Mouse (Mus musculus) urinary bladder, postnatal 36 days (tissue): ENCODE measurements around the gene Cryba4.

Experiments used
- DNase-seq, 2 experiments: peaks; one replicate each; pipeline ENCODE4 v3.0.0; 2022; ENCODE audit warnings: low spot score in 2 of 2, mixed read lengths in 1 of 2

Gene Cryba4

DNA sequence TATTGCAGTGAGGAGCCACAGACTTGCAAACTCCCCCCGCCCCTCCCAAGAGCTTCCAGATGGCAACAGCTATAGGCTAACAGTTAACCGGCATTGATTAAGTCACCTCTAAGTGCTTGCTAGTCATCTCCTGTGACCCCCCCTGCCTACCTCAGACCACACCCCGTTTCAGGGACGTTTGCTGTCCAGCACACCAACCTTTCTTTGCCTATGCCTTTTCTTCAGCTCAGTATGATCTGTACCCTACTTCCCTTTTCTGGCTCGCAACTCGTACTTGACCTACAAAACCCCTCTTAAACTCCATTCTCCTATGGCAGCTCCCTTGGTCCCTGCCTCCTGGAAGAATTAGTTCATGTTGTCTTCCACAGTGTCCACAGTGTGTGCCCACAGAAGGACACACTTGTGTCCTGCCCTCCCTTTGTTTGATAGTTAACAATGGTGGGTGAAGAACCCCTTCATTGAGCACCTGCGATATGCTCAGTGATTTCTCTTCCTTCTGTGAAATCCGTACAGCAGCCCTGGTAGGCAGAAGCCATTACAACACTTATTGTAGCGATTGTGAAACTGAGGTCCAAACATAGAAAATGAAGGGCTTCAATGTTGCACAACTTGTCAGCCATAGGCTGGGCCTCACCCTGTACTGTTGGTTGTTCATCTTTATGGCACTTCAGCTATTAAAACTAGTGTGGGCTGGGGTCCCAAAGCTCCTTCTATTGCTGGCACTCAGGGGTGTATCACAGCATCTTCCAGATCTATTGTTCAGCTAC, 13.9 kb upstream of the Cryba4 start:
- DNase-seq: no peak

DNA sequence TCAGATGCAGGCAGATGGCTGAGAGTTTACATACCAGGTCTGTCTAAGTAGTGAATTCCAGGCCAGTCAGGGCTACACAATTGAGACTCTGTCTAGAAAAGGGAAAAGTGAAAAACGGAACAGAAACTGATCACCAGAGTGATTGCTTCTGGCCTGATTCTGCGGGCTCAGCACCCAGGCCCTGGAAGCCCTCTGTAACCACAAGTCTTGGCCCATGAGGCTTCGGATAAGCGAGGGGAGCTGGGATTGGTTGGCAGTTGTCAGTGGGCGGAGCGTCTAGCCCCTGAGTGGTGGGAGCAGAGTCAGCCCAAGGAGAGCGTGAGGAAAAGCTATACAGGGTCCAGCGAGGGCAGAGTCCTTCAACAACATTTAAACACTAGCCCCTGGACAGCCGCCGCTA, 13.2 kb upstream of the Cryba4 start:
- no peak for DNase-seq

DNA sequence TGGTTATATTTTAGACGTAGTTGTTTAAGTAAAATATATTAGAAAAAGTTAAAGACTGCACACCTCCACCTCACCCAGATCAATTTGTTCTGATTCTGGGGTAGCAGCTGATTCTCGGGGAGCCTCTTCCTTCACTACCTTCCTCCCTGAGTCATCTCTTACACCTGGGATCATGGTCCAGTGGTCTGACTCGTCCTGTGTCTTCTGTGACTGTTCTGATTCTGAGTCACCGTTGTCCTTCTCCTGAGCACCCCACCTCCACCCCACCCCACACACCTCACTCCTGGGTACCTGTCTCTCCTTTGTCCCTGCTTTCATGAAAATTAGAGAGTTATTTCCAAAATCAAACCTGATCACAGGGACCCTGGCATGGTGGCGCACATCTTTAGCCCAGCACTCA, 12.8 kb upstream of the Cryba4 start:
- DNase-seq: no peak

DNA sequence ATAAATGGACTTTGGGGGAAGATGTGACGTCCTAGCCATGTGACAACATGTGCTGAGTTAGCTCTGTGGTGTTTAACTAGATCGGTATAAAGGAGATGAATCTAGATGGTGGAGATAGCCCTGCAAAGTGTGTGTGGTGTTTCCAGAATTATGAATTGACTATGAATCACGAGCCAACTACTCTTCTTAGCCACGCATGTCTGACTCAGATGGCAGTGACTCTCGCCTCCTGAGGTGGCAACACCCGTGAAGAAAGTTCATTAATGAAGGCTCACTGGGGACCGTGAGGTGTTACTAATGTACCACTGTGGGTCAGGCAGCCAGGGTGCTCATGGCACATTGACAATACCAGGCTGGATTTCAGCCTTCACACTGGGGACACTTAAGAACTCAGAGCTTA, 11.8 kb upstream of the Cryba4 start:
- no peak for DNase-seq

DNA sequence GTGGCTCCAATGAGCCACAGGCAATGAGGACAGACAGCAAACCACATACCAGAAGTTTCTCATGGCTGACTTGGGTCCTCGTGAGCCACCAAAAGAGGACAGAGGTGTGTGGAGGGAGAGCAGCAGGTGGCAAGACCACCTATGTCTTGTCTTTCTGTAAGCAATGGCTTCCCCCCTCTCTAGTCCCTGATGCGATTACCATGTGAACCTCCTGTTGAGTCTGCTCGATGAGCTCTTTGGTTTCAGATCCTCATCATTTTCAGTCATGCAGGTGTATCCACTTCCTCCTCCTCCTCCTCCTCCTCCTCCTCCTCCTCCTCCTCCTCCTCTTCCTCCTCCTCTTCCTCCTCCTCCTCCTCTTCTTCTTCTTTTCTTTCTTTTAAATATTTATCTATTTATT, 8.5 kb upstream of the Cryba4 start:
- no peak for DNase-seq

DNA sequence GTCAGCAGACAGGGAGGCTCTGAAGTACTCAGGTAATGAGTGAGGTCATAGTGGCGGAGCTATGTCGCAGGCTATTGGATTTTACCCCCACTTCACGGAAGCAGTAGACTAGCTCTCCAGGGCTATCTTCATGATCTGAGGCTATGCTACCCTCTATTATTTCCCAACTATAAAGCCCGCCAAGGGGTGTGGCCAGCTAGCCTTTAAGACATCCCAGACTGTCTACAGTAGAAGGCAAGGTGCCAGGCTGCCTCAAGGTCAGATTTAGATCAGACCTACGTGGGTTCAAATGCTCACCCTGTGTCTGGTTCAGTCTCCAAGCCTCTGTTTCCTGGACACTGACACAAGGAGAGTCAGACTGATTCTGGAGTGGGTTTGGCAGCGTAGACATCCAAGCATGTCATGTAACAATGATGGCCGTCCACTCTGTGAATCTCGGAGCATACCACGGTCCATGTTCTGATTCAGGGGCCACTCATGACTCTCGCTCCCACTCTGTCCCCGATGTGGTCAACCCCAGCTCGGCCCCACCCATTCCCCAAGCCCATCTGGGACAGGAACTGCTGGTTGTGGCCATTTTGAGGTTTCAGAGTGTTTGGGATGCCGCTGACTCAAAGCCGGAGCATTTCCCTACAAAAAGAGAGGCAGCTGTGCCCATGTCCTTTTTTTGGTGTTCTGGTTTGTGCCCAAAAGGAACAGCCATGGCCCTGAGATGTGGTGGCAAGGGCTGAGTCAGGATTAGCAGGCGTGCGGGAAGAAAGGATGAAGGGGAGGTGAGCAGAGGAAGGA, 7.7 kb upstream of the Cryba4 start:
- DNase-seq: no peak

DNA sequence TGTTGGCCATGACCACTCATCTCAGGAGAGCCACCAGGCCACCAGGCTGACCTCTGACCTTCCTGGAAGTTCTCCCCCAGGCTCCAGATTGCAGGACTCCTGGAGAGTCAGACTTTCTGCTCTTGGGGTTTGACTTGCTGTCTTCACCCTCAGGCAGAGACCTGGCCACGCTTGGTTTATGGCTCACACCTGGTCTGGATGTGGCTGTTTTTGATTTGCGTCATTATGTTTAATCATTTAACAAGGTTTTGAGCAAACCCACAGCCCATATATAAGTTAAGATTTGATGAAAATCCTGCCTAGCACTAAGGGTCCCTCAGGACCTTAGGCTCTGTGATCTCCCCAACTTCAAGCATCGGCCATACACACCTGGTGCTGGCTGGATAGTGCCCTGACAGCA, 5.6 kb upstream of the Cryba4 start:
- DNase-seq: no peak

DNA sequence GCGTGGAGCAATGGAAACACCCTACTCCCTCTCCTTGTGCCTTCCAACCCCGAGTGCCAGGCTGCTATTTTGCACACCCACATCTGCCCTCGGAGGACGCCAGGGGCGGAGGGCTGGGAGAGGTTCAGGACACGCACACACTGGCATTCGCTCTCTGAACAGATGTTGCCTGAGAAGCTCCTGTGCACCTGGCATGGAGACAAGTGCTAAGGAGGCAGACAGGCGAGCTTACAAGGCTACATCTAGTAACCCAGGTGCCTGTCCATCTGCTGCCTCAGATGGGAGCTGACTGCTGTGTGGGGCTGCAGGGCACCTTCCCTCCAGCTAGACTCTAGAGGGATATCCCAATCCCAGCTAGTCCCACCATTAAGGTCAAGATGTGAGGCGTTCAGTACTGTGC, 4.1 kb upstream of the Cryba4 start:
- no peak for DNase-seq

DNA sequence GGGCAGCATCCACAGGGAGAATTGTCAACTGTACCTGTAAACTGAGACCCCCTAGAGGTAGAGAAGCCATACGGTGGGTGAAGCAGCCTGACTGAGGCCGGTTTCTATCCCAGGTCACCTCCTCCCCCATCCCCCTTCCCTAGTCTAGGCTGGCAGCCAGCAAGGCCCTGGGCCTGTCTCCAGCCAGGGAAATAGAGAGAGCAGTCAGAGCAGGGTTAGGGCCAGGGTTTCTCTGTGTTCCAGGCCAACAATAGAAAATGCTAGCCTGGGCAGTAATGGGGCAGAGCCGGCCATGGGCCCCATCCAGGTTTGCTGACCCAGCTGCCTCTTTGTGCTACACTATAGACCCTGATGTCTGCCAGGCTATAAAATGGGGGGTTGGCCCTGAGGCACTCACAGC, 3.1 kb upstream of the Cryba4 start, which contains the start of gene Crybb1:
Gene Crybb1, plus strand, starts transcription at position 390 of the 400 bp plus-strand sequence.
- peak in 1 of 2 experiments; percentile 62 for DNase-seq

DNA sequence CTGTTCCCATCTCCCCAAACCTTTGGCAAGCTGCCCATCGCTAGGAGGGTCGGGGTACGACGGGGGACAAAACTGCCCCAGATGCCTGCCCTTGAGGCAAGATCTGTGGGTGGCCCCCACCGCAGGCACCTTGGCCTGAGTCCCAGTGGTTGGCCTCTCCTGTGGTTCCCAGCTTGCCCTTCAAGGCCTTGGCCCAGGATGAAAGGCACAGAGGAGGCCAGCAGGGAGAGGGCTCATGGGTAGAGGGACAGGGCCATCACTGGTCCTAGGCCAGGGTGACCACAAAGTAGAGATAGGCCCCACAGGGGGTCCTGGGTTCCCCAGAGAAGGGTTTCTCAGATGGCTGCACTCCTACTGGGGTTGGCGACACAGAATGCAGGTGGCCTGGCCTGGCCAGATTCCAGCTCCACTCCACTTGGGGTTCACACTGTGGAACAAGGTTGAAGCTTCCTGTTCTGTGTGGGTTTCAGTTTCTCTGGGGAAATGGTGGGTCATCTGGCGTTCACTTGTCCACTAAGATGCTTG, 2.0 kb upstream of the Cryba4 start:
- DNase-seq: peak in 1 of 2 experiments; percentile 43

DNA sequence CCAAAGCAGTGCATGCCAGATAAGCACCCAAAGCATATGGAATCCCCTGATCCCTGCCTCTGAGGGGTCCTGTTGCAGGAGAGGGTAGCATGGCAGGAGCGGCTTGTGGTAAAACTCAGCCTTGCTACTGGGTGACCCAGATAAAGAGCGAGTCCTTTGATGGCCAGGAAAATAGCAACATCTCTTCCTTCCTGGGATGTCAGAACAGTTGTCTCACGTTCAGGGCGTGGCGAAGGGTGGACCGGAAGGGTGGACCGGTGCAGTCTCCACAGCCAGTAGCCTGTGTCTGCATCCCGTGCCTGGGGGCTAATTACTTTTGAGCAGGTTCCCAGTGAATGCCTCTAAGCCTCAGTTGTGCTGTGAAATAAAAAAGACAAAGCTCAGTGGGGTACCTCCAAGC, 851 bp upstream of the Cryba4 start:
- no peak for DNase-seq

DNA sequence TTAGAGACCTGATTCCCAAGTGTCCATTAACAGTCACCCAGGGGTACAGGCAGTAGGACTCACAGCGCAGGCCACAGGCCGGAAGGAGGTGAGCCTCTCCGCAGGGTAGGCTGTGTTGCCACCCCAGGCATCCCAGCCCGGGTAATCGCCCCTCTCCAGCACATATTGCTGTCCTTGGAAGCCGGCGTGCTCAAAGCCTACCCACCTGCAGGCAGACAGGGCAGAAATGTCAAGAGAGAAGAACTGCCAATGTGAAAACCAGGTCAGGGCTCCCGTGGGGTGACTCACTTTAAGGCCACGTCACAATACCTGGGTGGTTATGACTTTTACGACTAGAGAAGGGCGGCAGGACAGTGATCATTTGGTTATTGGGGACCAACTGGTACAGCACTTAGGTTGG, 3.2 kb downstream of the Cryba4 start:
- DNase-seq: no peak

DNA sequence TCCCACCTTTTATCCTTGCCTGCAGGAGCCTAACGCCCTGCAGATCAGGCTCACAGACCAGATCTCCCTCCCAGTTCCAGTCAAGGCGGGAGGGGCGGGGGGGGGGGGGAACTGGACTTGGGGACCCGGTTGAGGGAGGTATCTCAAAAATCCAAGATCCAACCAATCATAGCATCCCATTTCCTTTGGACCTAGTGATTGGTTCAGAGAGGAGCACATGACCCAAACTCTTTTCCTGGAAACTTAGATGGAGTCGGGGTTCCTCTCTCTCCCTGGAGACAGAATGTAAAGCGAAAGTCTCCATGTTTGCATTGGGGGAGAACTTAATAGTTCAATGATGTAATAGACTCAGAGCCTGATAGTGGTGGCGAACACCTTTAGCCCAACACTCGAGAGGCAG, 4.9 kb downstream of the Cryba4 start:
- no peak for DNase-seq

DNA sequence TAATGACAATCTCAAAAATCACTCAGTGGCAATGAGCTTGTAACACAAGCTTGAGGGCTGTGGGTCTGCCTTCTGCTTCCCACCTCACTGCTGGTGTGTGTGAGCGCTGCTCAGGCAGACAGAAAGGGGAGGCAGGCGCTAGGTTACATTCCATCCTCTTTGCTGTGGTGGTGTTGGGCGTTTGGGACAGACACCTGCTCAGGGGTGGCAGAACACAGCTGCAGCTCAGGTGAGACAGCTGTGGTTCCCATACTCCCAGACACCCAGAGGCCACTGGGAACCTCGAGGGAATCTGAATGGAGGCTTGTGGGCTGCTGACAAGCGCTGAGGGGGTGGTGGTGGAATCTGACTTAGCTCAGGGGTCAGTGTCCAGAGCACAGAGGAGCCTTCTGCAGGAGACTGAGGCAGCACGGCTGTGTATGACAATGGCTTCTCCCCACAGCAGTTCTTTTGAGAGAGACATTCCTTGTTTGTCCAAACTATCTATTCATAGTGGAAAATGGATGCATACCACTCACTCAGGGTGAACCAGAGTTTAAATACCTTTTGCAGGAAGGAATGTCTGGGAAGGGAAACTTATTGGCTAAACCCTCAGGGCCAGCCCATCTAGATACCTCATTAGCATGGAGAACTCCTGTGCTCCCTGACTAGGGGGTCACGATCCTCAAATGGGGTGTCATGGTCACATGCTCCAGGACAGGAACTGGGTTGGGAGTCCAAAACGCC, 7.3 kb downstream of the Cryba4 start:
- no peak for DNase-seq

DNA sequence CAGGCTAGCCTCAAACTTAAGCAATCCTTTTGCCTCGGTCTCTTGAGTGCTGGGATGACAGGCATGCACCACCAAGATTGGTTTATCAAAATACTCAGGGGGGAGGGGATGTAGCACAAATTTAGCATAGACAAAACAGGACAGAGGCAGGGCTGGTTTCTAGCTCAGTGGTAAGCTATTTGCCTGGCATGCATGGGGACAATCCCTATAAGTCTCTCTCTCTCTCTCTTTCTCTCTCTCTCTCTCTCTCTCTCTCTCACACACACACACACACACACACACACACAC, 8.1 kb downstream of the Cryba4 start:
- no peak for DNase-seq

DNA sequence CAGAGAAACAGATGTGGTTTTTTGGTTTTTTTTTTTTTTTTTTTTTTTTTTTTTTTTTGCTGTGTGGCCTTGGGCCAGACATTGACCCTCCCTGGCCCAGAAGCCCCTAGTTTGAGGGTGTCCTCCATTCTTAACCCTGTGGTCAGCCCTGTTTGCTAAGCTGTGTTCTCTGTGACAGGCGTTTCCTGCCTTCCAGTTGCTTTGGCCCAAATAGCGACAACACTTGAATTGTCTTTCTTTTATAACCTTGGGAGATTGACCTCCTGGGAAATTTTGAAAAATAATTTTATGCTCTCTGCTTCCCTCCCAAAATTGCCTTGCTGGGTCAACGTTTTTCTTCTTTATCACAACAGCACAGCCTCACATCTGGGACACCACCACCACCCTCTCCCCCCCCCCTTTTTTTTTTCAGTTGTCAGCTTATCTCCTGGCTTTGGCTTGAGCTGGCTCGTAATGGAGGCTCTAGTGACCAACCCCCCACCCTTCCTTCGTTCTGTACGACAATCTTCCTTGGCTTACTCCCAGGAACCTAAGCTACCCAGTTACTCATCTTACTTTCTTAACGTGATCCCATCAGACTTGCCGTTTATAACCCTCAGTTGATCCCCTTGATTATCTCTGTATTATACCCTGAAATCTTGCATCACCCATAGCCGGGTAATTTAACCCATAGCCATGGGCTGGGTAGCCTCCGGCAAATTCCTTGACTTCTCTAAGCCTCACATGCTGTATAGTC, 8.6 kb downstream of the Cryba4 start:
- DNase-seq: no peak

DNA sequence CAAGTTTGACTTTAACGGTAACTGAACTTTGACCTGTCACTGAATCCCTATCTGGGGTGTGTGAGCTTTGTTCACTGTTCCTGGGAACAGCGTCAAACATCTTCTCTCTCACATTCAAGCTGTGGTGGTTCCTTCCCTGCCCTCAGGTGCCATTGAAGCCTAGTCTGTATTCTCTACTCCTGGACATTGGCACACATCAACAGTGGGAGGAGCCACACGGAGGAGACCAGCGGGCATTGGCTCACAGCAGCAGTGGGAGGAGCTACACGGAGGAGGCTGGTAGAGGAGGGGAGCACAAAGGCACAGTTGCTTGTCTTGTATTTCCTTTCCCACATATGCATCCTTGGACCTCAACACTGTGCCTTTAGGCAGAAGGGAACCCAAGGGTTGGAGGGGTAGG, 9.3 kb downstream of the Cryba4 start:
- DNase-seq: no peak

DNA sequence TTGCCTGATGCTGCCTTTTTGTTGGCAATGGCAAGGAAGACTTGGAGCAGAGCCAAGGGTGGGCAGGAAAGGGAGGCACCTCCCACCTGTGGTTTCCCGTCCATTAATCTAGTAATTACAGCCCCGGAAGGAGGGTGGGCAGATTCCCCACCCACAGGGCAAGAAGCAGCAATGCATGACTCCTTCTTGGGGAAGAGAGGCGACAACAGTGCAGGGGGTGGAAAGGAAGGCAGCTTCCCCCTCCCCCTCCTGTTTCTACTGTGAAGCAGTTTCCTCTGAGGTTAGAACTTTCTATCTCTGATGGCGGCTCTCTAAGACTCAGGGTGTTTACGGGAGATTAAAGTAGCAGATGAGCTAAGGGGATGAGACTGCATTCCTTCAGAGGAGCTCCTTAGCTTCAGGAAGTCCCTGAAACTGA, 9.9 kb downstream of the Cryba4 start:
- no peak for DNase-seq

DNA sequence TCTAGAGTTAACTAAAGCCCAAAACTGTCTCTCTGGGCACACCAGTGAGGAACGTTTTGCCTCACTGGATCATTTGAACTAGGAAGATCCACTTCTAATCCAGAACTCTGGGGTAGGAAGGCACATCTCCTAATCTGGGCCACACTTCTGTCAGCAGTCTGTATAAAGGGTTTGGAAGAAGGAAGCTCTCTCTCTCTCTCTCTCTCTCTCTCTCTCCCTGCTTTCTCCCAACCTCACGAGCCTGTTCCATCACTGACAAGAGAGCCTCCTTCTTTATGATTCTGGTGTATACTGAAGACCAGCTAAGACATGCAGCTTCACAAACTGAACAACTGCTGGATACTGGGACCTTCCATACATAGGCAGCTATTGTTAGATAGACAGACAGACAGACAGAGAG, 10.5 kb downstream of the Cryba4 start:
- no peak for DNase-seq

DNA sequence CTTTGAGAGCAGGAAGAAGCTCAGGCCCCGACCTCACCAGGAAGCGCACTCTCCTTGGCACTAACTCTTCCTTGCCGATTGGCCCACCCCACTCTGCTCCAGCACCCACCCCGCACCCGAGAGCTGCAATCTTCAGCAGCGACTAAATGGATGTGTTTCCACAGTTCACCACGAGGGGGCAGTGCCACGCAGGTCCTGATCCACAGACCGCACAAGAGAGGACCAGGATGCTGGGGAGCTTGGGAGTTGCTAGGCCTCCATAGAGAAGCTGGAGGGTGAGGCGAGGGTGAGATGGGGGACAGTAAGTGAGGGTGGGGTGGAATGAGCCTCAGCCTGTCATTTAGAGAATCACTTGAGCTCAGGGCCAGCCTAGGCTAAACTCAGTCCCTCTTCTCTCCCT, 11.6 kb downstream of the Cryba4 start:
- peak; percentile 75 to 82 for DNase-seq

DNA sequence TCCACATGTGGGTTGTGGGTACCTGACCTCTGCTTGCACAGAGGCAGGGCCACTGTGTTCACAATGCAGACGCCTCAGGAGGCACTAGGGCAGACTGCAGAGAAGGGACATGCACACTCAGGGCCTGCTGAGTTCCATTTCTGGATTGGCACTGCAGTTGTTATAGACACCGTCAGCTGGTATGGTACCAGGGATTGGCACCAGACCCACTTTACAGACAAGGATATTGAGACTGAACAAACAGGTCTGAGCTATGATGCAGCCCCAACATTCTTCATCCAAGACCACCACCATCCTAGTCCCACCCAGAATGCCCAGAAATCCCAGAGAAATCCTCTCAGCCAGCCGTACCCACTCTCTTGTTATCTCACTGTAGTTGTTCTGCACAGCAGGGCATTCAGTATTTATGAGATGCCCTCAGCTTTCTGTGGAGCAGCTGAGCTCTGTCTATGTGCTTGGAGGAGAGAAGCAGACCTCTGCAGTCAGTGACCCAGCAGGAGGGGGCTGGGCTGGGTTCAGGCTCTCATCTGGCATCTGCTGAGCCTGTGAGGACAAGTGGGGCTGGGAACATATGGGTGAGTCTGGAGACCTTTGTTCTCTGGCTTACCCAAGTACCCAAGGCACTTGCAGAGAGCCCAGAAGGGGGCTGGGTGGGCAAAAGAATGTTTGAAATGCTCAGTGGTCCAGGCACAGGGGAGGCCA, 13.4 kb downstream of the Cryba4 start:
- DNase-seq: no peak
